Mouse (Mus musculus): ENCODE data around the gene Ube2k.
"Not testable (repeated sequence)": the region's sequence is repeated elsewhere in the genome, so short reads cannot be mapped to it uniquely, and the experiment has no call there.

Ube2k gene

GRCm38 (mm10) chr5:65536751-65537419 lies at the start of gene Ube2k, which contains the start of gene Smim14:
Gene Ube2k, plus strand, starts transcription at chr5:65537233.
Gene Smim14, minus strand, starts transcription at chr5:65537184.
- peak; percentile 91 to 94 for DNase-seq (ENCODE audit: low spot score in 2 of 2)

GRCm38 (mm10) chr5:65487381-65487780 lies 49.7 kb upstream of the Ube2k start:
- DNase-seq (ENCODE audit: low spot score in 2 of 2) = no peak

GRCm38 (mm10) chr5:65488725-65489124 lies 48.3 kb upstream of the Ube2k start:
- DNase-seq (ENCODE audit: low spot score in 2 of 2) = no peak

- DNase-seq (ENCODE audit: low spot score in 2 of 2) = no peak
Observed at GRCm38 (mm10) chr5:65489830-65490229, 47.2 kb upstream of the Ube2k start.

GRCm38 (mm10) chr5:65491767-65492715 lies 45.0 kb upstream of the Ube2k start:
- DNase-seq (ENCODE audit: low spot score in 2 of 2) = peak; percentile 61 to 72

GRCm38 (mm10) chr5:65492716-65493531 lies 44.1 kb upstream of the Ube2k start, which contains the start of gene Gm43552:
Gene Gm43552, minus strand, starts transcription at chr5:65492833.
- peak; percentile 87 to 92 for DNase-seq (ENCODE audit: low spot score in 2 of 2)

- no peak for DNase-seq (ENCODE audit: low spot score in 2 of 2)
Observed at GRCm38 (mm10) chr5:65500231-65500630, 36.8 kb upstream of the Ube2k start.

- no peak for DNase-seq (ENCODE audit: low spot score in 2 of 2)
Observed at GRCm38 (mm10) chr5:65501407-65501806, 35.6 kb upstream of the Ube2k start.

- no peak for DNase-seq (ENCODE audit: low spot score in 2 of 2)
Observed at GRCm38 (mm10) chr5:65505786-65506185, 31.2 kb upstream of the Ube2k start.

GRCm38 (mm10) chr5:65508395-65508794 lies 28.6 kb upstream of the Ube2k start:
- DNase-seq (ENCODE audit: low spot score in 2 of 2) = no peak

- DNase-seq (ENCODE audit: low spot score in 2 of 2) = no peak
Observed at GRCm38 (mm10) chr5:65513506-65513905, 23.5 kb upstream of the Ube2k start.

GRCm38 (mm10) chr5:65514635-65515278 lies 22.3 kb upstream of the Ube2k start:
- DNase-seq (ENCODE audit: low spot score in 2 of 2) = no peak

- DNase-seq (ENCODE audit: low spot score in 2 of 2) = no peak
Observed at GRCm38 (mm10) chr5:65521803-65522202, 15.2 kb upstream of the Ube2k start.

GRCm38 (mm10) chr5:65524831-65525230 lies 12.2 kb upstream of the Ube2k start:
- DNase-seq (ENCODE audit: low spot score in 2 of 2) = no peak

- DNase-seq (ENCODE audit: low spot score in 2 of 2) = peak in 1 of 2 experiments; percentile 16
Observed at GRCm38 (mm10) chr5:65525674-65526443, 11.2 kb upstream of the Ube2k start.

GRCm38 (mm10) chr5:65531283-65531682 lies 5.8 kb upstream of the Ube2k start:
- no peak for DNase-seq (ENCODE audit: low spot score in 2 of 2)

GRCm38 (mm10) chr5:65534496-65534895 lies 2.5 kb upstream of the Ube2k start:
- no peak for DNase-seq (ENCODE audit: low spot score in 2 of 2)

GRCm38 (mm10) chr5:65535457-65536067 lies 1.5 kb upstream of the Ube2k start:
- DNase-seq (ENCODE audit: low spot score in 2 of 2) = no peak

GRCm38 (mm10) chr5:65536068-65536465 lies 966 bp upstream of the Ube2k start:
- DNase-seq (ENCODE audit: low spot score in 2 of 2) = not testable (repeated sequence)
